Mouse (Mus musculus) forebrain, embryonic 13.5 days (tissue): ENCODE measurements at regions not wholly inside any gene's neighbourhood (a gene's known extent, or its start where the extent isn't known, plus 50 kb on each side); places are given as distances from the start of the nearest gene placed in this dataset.
A peak's percentile ranks its signal among the peaks of the same experiment; 100 is the strongest.

ENCODE experiments used
- ATAC-seq: fragments of 200-750 bp; cut with Nextera tagmentation; 2 replicates; pipeline ENCODE4 v1.8.0; 2017
- H3K27ac ChIP-seq: fragments of 300-500 bp; sonication (generic); 2 replicates; pipeline ENCODE4 v1.5.1; 2015; ENCODE audit warnings: inconsistent platforms, mild to moderate bottlenecking, moderate library complexity
- H3K27me3 ChIP-seq: fragments of 300-500 bp; sonication (generic); 2 replicates; pipeline ENCODE4 v1.6.1; 2015; ENCODE audit warnings: mild to moderate bottlenecking, inconsistent platforms
- H3K36me3 ChIP-seq: fragments of 300-500 bp; sonication (generic); 2 replicates; pipeline ENCODE4 v1.6.1; 2015; ENCODE audit warnings: mild to moderate bottlenecking, inconsistent platforms; ENCODE audit not compliant: poor library complexity, severe bottlenecking
- H3K4me1 ChIP-seq: fragments of 300-500 bp; sonication (generic); 2 replicates; pipeline ENCODE4 v1.6.1; 2015; ENCODE audit warnings: inconsistent platforms
- H3K4me2 ChIP-seq: fragments of 300-500 bp; sonication (generic); 2 replicates; pipeline ENCODE4 v1.6.1; 2015; ENCODE audit warnings: inconsistent platforms, mild to moderate bottlenecking, moderate library complexity
- H3K4me3 ChIP-seq: fragments of 300-500 bp; sonication (generic); 2 replicates; pipeline ENCODE4 v1.5.1; 2015; ENCODE audit warnings: mild to moderate bottlenecking, inconsistent platforms
- H3K9ac ChIP-seq: fragments of 300-500 bp; sonication (generic); 2 replicates; pipeline ENCODE4 v1.6.1; 2015; ENCODE audit warnings: mild to moderate bottlenecking, inconsistent platforms
- H3K9me3 ChIP-seq: fragments of 300-500 bp; sonication (generic); replicated peaks from 2 replicates; pipeline ENCODE4 v1.6.1; 2016; ENCODE audit warnings: inconsistent platforms
- WGBS: fragments of 180-500 bp; shearing (Covaris S2); methylation state at CpG from one replicate; pipeline ENCODE4 v1.1.7; 2015; 5-methylcytosine and 5-hydroxymethylcytosine counted together

- Histone ChIP-seq H3K27me3 (no peaks in the 10 kb centered on the region), H3K9ac (no peak overlapping the region), H3K9me3 (no peaks in the 10 kb centered on the region), H3K36me3 (no peaks in the 10 kb centered on the region), H3K4me1 (no peaks in the 10 kb centered on the region), H3K4me2 (no peak overlapping the region), H3K27ac (no peak overlapping the region), H3K4me3 (no peak overlapping the region)
- ATAC-seq, result no peak
- WGBS, result 86% methylated on average over 4 of the region's 4 CpGs
These were observed 293.9 kb downstream of the Lyplal1 start for GRCm38 (mm10) chr1:185823226-185823625.

GRCm38 (mm10) chr1:185823956-185824355, 293.2 kb downstream of the Lyplal1 start:
- Histone ChIP-seq H3K4me1 (no peaks in the 10 kb centered on the region), H3K27ac (no peak overlapping the region), H3K4me2 (no peak overlapping the region), H3K27me3 (no peaks in the 10 kb centered on the region), H3K36me3 (no peaks in the 10 kb centered on the region), H3K9ac (no peak overlapping the region), H3K9me3 (no peaks in the 10 kb centered on the region), H3K4me3 (no peak overlapping the region)
- no peak for ATAC-seq
- 39% methylated on average over 5 of the region's 5 CpGs for WGBS

- Histone ChIP-seq H3K36me3 (no peaks in the 10 kb centered on the region), H3K4me2 (no peak overlapping the region), H3K27me3 (no peaks in the 10 kb centered on the region), H3K27ac (no peak overlapping the region), H3K4me3 (no peak overlapping the region), H3K9me3 (no peaks in the 10 kb centered on the region), H3K9ac (no peak overlapping the region), H3K4me1 (no peaks in the 10 kb centered on the region)
- no peak for ATAC-seq
- WGBS, result 86% methylated on average over 2 of the region's 2 CpGs
These were observed 289.1 kb downstream of the Lyplal1 start for GRCm38 (mm10) chr1:185827986-185828385.

GRCm38 (mm10) chr1:185828486-185828885, 288.6 kb downstream of the Lyplal1 start:
- Histone ChIP-seq H3K4me3 (no peak overlapping the region), H3K4me1 (peaks cover under 1% of the 10 kb centered on the region), H3K27ac (no peak overlapping the region), H3K36me3 (no peaks in the 10 kb centered on the region), H3K9ac (no peak overlapping the region), H3K4me2 (no peak overlapping the region), H3K27me3 (no peaks in the 10 kb centered on the region), H3K9me3 (no peaks in the 10 kb centered on the region)
- no peak for ATAC-seq
- 93% methylated on average over 6 of the region's 6 CpGs for WGBS

- 88% methylated on average over 4 of the region's 4 CpGs for WGBS
- no peak overlapping the region for H3K27ac ChIP-seq
- no peak overlapping the region for H3K9ac ChIP-seq
- no peak overlapping the region for H3K4me3 ChIP-seq
- H3K4me1 ChIP-seq, result peaks cover 26% of the 10 kb centered on the region
- H3K36me3 ChIP-seq, result no peaks in the 10 kb centered on the region
- no peaks in the 10 kb centered on the region for H3K9me3 ChIP-seq
- no peak overlapping the region for H3K4me2 ChIP-seq
- H3K27me3 ChIP-seq, result no peaks in the 10 kb centered on the region
- no peak for ATAC-seq
These were observed 285.1 kb downstream of the Lyplal1 start for GRCm38 (mm10) chr1:185832059-185832458.

GRCm38 (mm10) chr1:185834171-185834570, 282.9 kb downstream of the Lyplal1 start:
- 24% methylated on average over 6 of the region's 6 CpGs for WGBS
- ATAC-seq, result peak; percentile 75; the same call in 1 of the 2 replicates
- H3K27ac ChIP-seq, result no peak overlapping the region

GRCm38 (mm10) chr1:185836632-185837281, 280.4 kb downstream of the Lyplal1 start:
- H3K36me3 ChIP-seq, result no peaks in the 10 kb centered on the region
- no peak overlapping the region for H3K4me2 ChIP-seq
- ATAC-seq, result peak; percentile 36; the same call in 1 of the 2 replicates
- no peaks in the 10 kb centered on the region for H3K27me3 ChIP-seq
- no peak overlapping the region for H3K9ac ChIP-seq
- no peaks in the 10 kb centered on the region for H3K9me3 ChIP-seq
- no peak overlapping the region; the same call in 1 of the 2 replicates for H3K27ac ChIP-seq
- peaks cover 28% of the 10 kb centered on the region for H3K4me1 ChIP-seq
- H3K4me3 ChIP-seq, result no peak overlapping the region
- WGBS, result 39% methylated on average over 13 of the region's 13 CpGs

More at GRCm38 (mm10) chr1:185834171-185834570, 282.9 kb downstream of the Lyplal1 start:
- Histone ChIP-seq H3K4me3 (no peak overlapping the region), H3K4me2 (no peak overlapping the region), H3K9ac (no peak overlapping the region), H3K9me3 (no peaks in the 10 kb centered on the region), H3K36me3 (no peaks in the 10 kb centered on the region), H3K4me1 (peaks cover 28% of the 10 kb centered on the region), H3K27me3 (no peaks in the 10 kb centered on the region)

GRCm38 (mm10) chr1:185842481-185842880, 274.6 kb downstream of the Lyplal1 start:
- Histone ChIP-seq H3K36me3 (no peaks in the 10 kb centered on the region), H3K4me1 (no peaks in the 10 kb centered on the region), H3K9ac (no peak overlapping the region), H3K9me3 (no peaks in the 10 kb centered on the region), H3K27ac (no peak overlapping the region), H3K4me2 (no peak overlapping the region), H3K4me3 (no peak overlapping the region), H3K27me3 (no peaks in the 10 kb centered on the region)
- whole genome bisulfite sequencing, result 90% methylated on average over 12 of the region's 12 CpGs
- no peak for ATAC-seq

GRCm38 (mm10) chr1:185847161-185847560, 269.9 kb downstream of the Lyplal1 start:
- no peaks in the 10 kb centered on the region for H3K36me3 ChIP-seq
- no peak for ATAC-seq
- WGBS, result 89% methylated on average over 6 of the region's 6 CpGs

GRCm38 (mm10) chr1:185850590-185850989, 266.5 kb downstream of the Lyplal1 start:
- no peaks in the 10 kb centered on the region for H3K4me1 ChIP-seq
- no peak overlapping the region for H3K27ac ChIP-seq
- no peaks in the 10 kb centered on the region for H3K27me3 ChIP-seq
- H3K4me2 ChIP-seq, result no peak overlapping the region
- no peak for ATAC-seq
- no peak overlapping the region for H3K4me3 ChIP-seq
- H3K36me3 ChIP-seq, result no peaks in the 10 kb centered on the region
- H3K9me3 ChIP-seq, result no peaks in the 10 kb centered on the region
- no peak overlapping the region for H3K9ac ChIP-seq

More at GRCm38 (mm10) chr1:185847161-185847560, 269.9 kb downstream of the Lyplal1 start:
- Histone ChIP-seq H3K27ac (no peak overlapping the region), H3K4me2 (no peak overlapping the region), H3K9me3 (no peaks in the 10 kb centered on the region), H3K27me3 (no peaks in the 10 kb centered on the region), H3K9ac (no peak overlapping the region), H3K4me3 (no peak overlapping the region), H3K4me1 (no peaks in the 10 kb centered on the region)

GRCm38 (mm10) chr1:185851262-185851893, 265.7 kb downstream of the Lyplal1 start:
- WGBS, result 45% methylated on average over 5 of the region's 5 CpGs
- no peak for ATAC-seq
- no peaks in the 10 kb centered on the region for H3K27me3 ChIP-seq
- no peak overlapping the region for H3K27ac ChIP-seq
- H3K9me3 ChIP-seq, result no peaks in the 10 kb centered on the region
- no peaks in the 10 kb centered on the region for H3K36me3 ChIP-seq
- H3K4me1 ChIP-seq, result no peaks in the 10 kb centered on the region
- H3K9ac ChIP-seq, result no peak overlapping the region
- H3K4me2 ChIP-seq, result no peak overlapping the region
- H3K4me3 ChIP-seq, result no peak overlapping the region

GRCm38 (mm10) chr1:185861692-185862091, 255.4 kb downstream of the Lyplal1 start:
- H3K4me3 ChIP-seq, result no peak overlapping the region
- no peak overlapping the region for H3K9ac ChIP-seq
- H3K27ac ChIP-seq, result no peak overlapping the region
- H3K36me3 ChIP-seq, result no peaks in the 10 kb centered on the region
- 92% methylated on average over 4 of the region's 4 CpGs for WGBS
- no peak for ATAC-seq
- no peaks in the 10 kb centered on the region for H3K4me1 ChIP-seq
- no peaks in the 10 kb centered on the region for H3K27me3 ChIP-seq
- H3K9me3 ChIP-seq, result no peaks in the 10 kb centered on the region
- H3K4me2 ChIP-seq, result no peak overlapping the region

- H3K9ac ChIP-seq, result no peak overlapping the region
- no peak overlapping the region for H3K4me2 ChIP-seq
These were observed 251.2 kb downstream of the Lyplal1 start for GRCm38 (mm10) chr1:185865945-185866344.

More at GRCm38 (mm10) chr1:185865945-185866344, 251.2 kb downstream of the Lyplal1 start:
- no peaks in the 10 kb centered on the region for H3K9me3 ChIP-seq
- ATAC-seq, result no peak
- WGBS, result 77% methylated on average over 11 of the region's 11 CpGs
- no peaks in the 10 kb centered on the region for H3K36me3 ChIP-seq
- H3K4me3 ChIP-seq, result no peak overlapping the region
- H3K4me1 ChIP-seq, result no peaks in the 10 kb centered on the region
- H3K27ac ChIP-seq, result no peak overlapping the region
- H3K27me3 ChIP-seq, result no peaks in the 10 kb centered on the region
